Mouse (Mus musculus) forebrain, embryonic 16.5 days (tissue): ENCODE data around the gene Itgb2. TPM values are rescaled to one million over a fixed set of nuclear protein-coding genes. Genes with fewer than 3 reads are reported as not detected.

Experiments used
- polyA plus RNA-seq: library from polyadenylated mRNA; unstranded; fragments of >200 nt; fragmentation: Nextera tagmentation; extraction: Ambion mirVana; gene quantifications from 2 replicates; pipeline ENCODE4 v1.2.1, GENCODE M21; 2015

Gene Itgb2
- polyA plus RNA-seq, 1 experiment from 2014 or later: 0.85 TPM

Other genes starting within 250 kb of the Itgb2 start
- 15.8 and 17.8 TPM in 2 replicates for gene Adarb1, start 112.0 kb upstream of the Itgb2 start, polyA plus RNA-seq
- 41.6 and 42.8 TPM in 2 replicates for gene Fam207a, start 14.5 kb upstream of the Itgb2 start, polyA plus RNA-seq
- 73.3 and 80.5 TPM in 2 replicates for gene Pttg1ip, start 51.5 kb downstream of the Itgb2 start, polyA plus RNA-seq
- gene Sumo3, start 75.8 kb downstream of the Itgb2 start, polyA plus RNA-seq: 335 and 349 TPM in 2 replicates
- 1.2 and 8.4 TPM in 2 replicates for gene Gm49325, start 75.9 kb downstream of the Itgb2 start, polyA plus RNA-seq
- 107 and 114 TPM in 2 replicates for gene Ube2g2, start 92.0 kb downstream of the Itgb2 start, polyA plus RNA-seq
- 0.30 and 0.39 TPM in 2 replicates for gene Tspear, start 156.3 kb downstream of the Itgb2 start, polyA plus RNA-seq
- gene Gm19402, start 160.5 kb downstream of the Itgb2 start, polyA plus RNA-seq: not detected in 2 replicates
- not detected in 2 replicates for gene Gm9508, start 167.0 kb downstream of the Itgb2 start, polyA plus RNA-seq
- gene Gm10272, start 176.4 kb downstream of the Itgb2 start, polyA plus RNA-seq: not detected in 2 replicates
- gene Gm10024, start 181.2 kb downstream of the Itgb2 start, polyA plus RNA-seq: not detected in 2 replicates
- gene Gm10142, start 185.6 kb downstream of the Itgb2 start, polyA plus RNA-seq: not detected in 2 replicates
- gene Krtap12-1, start 190.3 kb downstream of the Itgb2 start, polyA plus RNA-seq: not detected in 2 replicates
- not detected in 2 replicates for gene Gm10100, start 196.2 kb downstream of the Itgb2 start, polyA plus RNA-seq
- not detected in 2 replicates for gene Gm18596, start 212.4 kb downstream of the Itgb2 start, polyA plus RNA-seq
- not detected in 2 replicates for gene Gm9736, start 221.1 kb downstream of the Itgb2 start, polyA plus RNA-seq
- not detected in 2 replicates for gene Gm3233, start 229.4 kb downstream of the Itgb2 start, polyA plus RNA-seq
- gene Gm3238, start 241.1 kb downstream of the Itgb2 start, polyA plus RNA-seq: not detected in 2 replicates
- gene Gm7138, start 246.7 kb downstream of the Itgb2 start, polyA plus RNA-seq: not detected in 2 replicates